Mouse (Mus musculus): ENCODE measurements around the gene Mtor.

DNA sequence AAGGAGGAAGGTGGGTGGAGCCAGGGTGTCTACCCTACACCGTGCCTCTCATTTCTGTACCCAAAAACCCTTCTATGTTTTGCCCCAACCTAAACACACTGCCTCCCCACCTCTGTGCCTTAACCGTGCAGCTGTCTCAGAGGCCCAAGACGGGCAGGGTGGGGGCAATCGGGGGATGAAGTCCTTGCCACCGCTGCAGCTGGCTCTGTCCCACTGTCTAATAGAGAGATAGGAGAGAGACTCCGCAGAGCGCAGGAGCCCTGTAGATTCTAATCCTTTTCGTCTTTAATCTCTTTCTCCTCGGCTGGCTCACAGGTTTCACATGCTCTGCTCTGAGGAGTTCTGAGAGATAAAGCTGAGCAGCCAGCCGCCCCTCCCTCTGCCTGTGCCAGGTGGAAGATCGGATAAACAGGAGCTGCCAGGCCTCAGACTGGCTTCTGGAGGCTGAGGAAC, 31.3 kb upstream of the Mtor start:
- TF ChIP-seq NELFE (IDR thresholded peaks at IDR 0.05; ENCODE audit: low read depth, low read length): no peak
- TF ChIP-seq CTCF (conservative IDR thresholded peaks at IDR 0.05 in 1 of 2, IDR thresholded peaks at IDR 0.05 in 1 of 2; ENCODE audit: low read depth in 2 of 2, low read length in 2 of 2): no peak
- no peak for TF ChIP-seq E2F4 (IDR thresholded peaks at IDR 0.05; ENCODE audit: insufficient replicate concordance, low read depth, low read length)
- no peak for TF ChIP-seq ZKSCAN1 (IDR thresholded peaks at IDR 0.05; ENCODE audit: borderline replicate concordance, low read depth, low read length)
- TF ChIP-seq EP300 (IDR thresholded peaks at IDR 0.05; ENCODE audit: low read length): no peak

All from CH12.LX (cell line).